Mouse (Mus musculus) erythroblast, embryonic 14.5 days (primary cell): ENCODE measurements around the gene Olfm1.

Experiments
- GATA1 ChIP-seq: IDR thresholded peaks from 2 replicates; pipeline ENCODE4 v1.6.1; 2012; ENCODE audit warnings: low read length, inconsistent platforms, mixed read lengths
- TAL1 ChIP-seq: IDR thresholded peaks from 3 replicates; pipeline ENCODE4 v1.6.1; 2012; ENCODE audit warnings: low read length, inconsistent platforms, mixed read lengths

GRCm38 (mm10) chr2:28272218-28272965 lies 79.6 kb downstream of the Olfm1 start:
- no peak for TF ChIP-seq TAL1
- no peak for TF ChIP-seq GATA1
